Mouse (Mus musculus) embryonic fibroblast, embryonic 13.5 days (primary cell): ENCODE data around the gene Foxd2.

Source experiments
- CTCF ChIP-seq: IDR thresholded peaks from 2 replicates; pipeline ENCODE4 v1.5.1; 2011; ENCODE audit warnings: mild to moderate bottlenecking, control low read depth, low read length, moderate library complexity, borderline replicate concordance; ENCODE audit not compliant: insufficient read depth
- POLR2A ChIP-seq: IDR thresholded peaks from 2 replicates; pipeline ENCODE4 v1.6.1; 2011; ENCODE audit warnings: low read depth, mild to moderate bottlenecking, control low read depth, low read length, moderate library complexity

- TF ChIP-seq CTCF (no peak), POLR2A (no peak)
Observed at GRCm38 (mm10) chr4:114945021-114945420, 36.3 kb upstream of the Foxd2 start.
